Mouse (Mus musculus) hindbrain, embryonic 13.5 days (tissue): ENCODE results near the gene Bcl7c. TPM values are rescaled to one million over a fixed set of nuclear protein-coding genes. Genes with fewer than 3 reads are reported as not detected.

ENCODE experiments used
- ATAC-seq: fragments of 200-750 bp; cut with Nextera tagmentation; 2 replicates; pipeline ENCODE4 v1.8.0; 2017; ENCODE audit warnings: moderate TSS enrichment; ENCODE audit not compliant: low FRiP score
- H3K27ac ChIP-seq: fragments of 300-500 bp; sonication (generic); 2 replicates; pipeline ENCODE4 v1.5.1; 2015; ENCODE audit warnings: inconsistent platforms, mild to moderate bottlenecking, moderate library complexity
- H3K27me3 ChIP-seq: fragments of 300-500 bp; sonication (generic); 2 replicates; pipeline ENCODE4 v1.6.1; 2015; ENCODE audit warnings: mild to moderate bottlenecking, inconsistent platforms
- H3K36me3 ChIP-seq: fragments of 300-500 bp; sonication (generic); 2 replicates; pipeline ENCODE4 v1.6.1; 2015; ENCODE audit warnings: mild to moderate bottlenecking, inconsistent platforms
- H3K4me1 ChIP-seq: fragments of 300-500 bp; sonication (generic); replicated peaks from 2 replicates; pipeline ENCODE4 v1.6.1; 2015; ENCODE audit warnings: inconsistent platforms
- H3K4me2 ChIP-seq: fragments of 300-500 bp; sonication (generic); 2 replicates; pipeline ENCODE4 v1.6.1; 2015; ENCODE audit warnings: inconsistent platforms, mild to moderate bottlenecking, moderate library complexity
- H3K4me3 ChIP-seq: fragments of 300-500 bp; sonication (generic); 2 replicates; pipeline ENCODE4 v1.5.1; 2015; ENCODE audit warnings: mild to moderate bottlenecking, inconsistent platforms
- H3K9ac ChIP-seq: fragments of 300-500 bp; sonication (generic); 2 replicates; pipeline ENCODE4 v1.6.1; 2015; ENCODE audit warnings: mild to moderate bottlenecking, inconsistent platforms
- H3K9me3 ChIP-seq: fragments of 300-500 bp; sonication (generic); 2 replicates; pipeline ENCODE4 v1.6.1; 2016; ENCODE audit warnings: inconsistent platforms
- WGBS: fragments of 180-500 bp; shearing (Covaris S2); methylation state at CpG from one replicate; pipeline ENCODE4 v1.1.7; 2015; 5-methylcytosine and 5-hydroxymethylcytosine counted together
- microRNA counts: library from miRNA; unstranded; fragments of <30 nt; microRNA quantifications from one replicate; lab custom pipeline; 2016
- microRNA-seq: library from miRNA; unstranded; fragments of <30 nt; microRNA quantifications from one replicate; pipeline ENCODE4, GENCODE M21; 2016
- polyA plus RNA-seq: library from polyadenylated mRNA; unstranded; fragments of >200 nt; fragmentation: Nextera tagmentation; extraction: Ambion mirVana; gene quantifications from 2 replicates; pipeline ENCODE4 v1.2.1, GENCODE M21; 2015

The Bcl7c gene
- polyA plus RNA-seq, 1 experiment from 2014 or later = 47.0 TPM

DNA sequence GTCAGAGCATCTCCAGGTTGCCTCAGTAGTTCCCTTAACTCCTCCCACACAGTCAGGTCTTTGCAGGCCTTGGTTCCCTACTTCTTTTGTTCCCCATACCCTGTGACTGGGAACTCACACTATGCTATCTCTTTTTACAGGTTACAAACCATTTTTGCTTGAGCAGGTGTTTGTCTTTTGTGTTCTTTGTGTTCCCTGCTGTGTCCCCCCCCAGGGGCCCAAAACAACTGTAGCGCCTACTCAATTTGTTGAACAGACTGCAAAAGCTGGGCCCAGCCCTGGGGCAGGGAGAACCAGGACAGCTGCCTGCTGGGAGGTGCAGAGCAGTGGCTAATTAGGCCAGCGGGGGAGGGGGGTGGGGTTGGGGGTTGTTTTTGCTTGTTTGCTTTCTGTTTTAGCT lies 90.8 kb downstream of the Bcl7c start:
- 27% methylated on average over 2 of the region's 2 CpGs for WGBS
- Histone ChIP-seq H3K9ac (no peak overlapping the region), H3K4me3 (no peak overlapping the region), H3K4me2 (no peak overlapping the region), H3K36me3 (no peaks in the 10 kb centered on the region), H3K9me3 (no peaks in the 10 kb centered on the region), H3K27ac (0 out of 2 replicates have a peak overlapping the region, but pooled peaks have one; percentile 30), H3K27me3 (no peaks in the 10 kb centered on the region), H3K4me1 (peaks cover 37% of the 10 kb centered on the region)
- ATAC-seq = no peak

- Histone ChIP-seq H3K27me3 (no peaks in the 10 kb centered on the region), H3K4me2 (peak overlapping the region; percentile 82), H3K9me3 (no peaks in the 10 kb centered on the region), H3K4me3 (no peak overlapping the region), H3K9ac (no peak overlapping the region), H3K4me1 (peaks cover 37% of the 10 kb centered on the region), H3K36me3 (peaks cover 9% of the 10 kb centered on the region), H3K27ac (no peak overlapping the region)
- WGBS = 74% methylated on average over 1 of the region's 1 CpGs
- ATAC-seq = no peak
These were observed 91.9 kb downstream of the Bcl7c start for GRCm38 (mm10) chr7:127616881-127617280.

DNA sequence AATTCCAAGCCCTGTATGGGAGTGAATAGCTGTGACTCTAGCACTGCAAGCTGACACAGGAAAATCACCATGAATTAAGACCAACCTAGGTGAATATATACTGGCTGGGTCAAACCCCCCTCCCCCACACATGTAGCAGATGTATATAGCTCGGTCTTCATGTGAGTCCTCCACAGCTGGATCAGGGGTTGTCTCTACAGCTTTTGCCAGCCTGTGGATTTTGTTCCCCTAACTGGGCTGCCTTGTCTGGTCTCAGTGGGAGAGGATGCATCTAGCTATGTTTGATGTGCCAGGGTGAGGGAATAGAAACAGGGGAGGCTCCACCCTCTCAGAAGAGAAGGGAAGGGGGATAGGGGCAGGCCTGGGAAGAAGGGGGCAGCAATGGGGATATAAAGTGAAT lies 92.4 kb downstream of the Bcl7c start:
- H3K27me3 ChIP-seq = no peaks in the 10 kb centered on the region
- H3K4me2 ChIP-seq = peak overlapping the region; percentile 82
- peak overlapping the region; percentile 99 for H3K4me3 ChIP-seq
- peak overlapping the region; percentile 68 for H3K9ac ChIP-seq
- H3K36me3 ChIP-seq = peaks cover 15% of the 10 kb centered on the region
- no peak overlapping the region for H3K27ac ChIP-seq
- ATAC-seq = no peak
- H3K9me3 ChIP-seq = no peaks in the 10 kb centered on the region
- H3K4me1 ChIP-seq = peaks cover 37% of the 10 kb centered on the region
- WGBS = 55% methylated on average over 1 of the region's 1 CpGs

DNA sequence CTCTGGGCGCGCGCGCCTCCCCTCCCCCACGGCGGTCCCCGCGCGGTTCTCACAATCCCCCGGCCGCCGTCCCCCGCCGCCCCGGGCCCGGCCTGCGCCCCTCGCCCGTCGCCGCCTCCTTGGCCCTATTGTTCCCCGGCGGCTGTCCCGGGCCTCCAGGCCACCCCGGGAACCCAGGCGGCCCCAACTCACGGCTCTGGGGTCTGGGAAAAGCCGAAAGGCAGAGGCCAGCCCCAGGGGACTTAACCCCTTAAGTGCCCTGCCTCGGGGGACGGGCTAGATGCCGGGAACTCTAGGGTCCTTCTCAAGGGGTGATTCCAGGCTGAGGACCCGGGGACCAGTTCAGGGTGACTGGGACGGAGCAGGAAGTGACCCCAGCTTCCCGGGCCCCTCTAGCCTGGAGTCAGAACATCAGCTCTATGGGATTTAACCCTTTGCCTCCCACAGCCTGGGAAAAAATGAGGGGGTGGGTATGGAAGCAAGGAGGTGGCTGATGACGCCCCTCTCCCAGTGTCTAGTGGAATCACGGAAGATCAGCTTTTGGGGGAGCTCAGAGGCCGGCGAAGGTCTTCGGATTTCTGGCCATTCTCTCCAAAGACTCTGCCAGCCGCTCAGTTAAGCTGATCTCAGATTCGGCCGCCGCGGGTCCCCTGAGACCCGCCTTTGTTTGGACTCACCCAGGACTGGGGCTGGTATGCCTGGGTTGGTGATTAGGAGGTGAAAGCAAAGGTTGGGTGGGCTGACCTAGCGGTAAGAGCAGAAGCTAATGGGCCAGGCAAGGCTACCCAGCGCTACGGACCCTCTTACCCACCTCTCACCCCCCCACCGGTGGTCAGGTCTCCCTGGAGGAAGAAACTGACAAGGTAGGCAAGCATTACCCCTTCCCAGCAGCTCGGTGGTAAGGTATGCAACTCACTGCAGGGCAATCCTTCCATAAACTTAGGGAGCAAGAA lies 93.6 kb downstream of the Bcl7c start, which contains the start of gene Zfp629:
Gene Zfp629, minus strand, starts transcription at position 907 of the 953 bp plus-strand sequence.
- Histone ChIP-seq H3K27me3 (no peaks in the 10 kb centered on the region), H3K4me1 (peaks cover 37% of the 10 kb centered on the region), H3K9me3 (no peaks in the 10 kb centered on the region), H3K27ac (peak within 1 kb of the TSS; percentile 94), H3K9ac (peak within 1 kb of the TSS; percentile 95), H3K36me3 (peaks cover 26% of the 10 kb centered on the region), H3K4me2 (peak within 1 kb of the TSS; percentile 82), H3K4me3 (peak within 1 kb of the TSS; percentile 99)
- WGBS = 0% methylated on average over 39 of the region's 50 CpGs
- peak; percentile 92 for ATAC-seq

DNA sequence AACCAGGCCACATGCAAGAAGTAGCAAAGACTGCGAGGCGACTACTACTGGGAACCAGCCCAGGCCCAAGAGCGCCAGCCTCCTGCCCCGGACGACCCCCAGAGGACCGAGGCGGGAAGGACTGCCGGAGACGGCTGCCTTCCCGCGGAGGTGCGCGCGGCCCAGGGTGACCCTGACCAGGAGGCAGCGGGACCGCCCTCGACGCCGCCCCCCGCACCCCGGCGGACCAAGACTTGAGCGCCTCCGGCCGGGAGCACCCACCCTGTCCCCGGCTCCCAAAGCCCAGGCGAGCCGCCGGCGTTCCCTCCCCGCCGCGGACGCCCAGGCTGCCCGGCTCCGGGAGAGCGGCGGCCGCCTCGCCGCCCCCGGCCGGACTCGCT lies 94.2 kb downstream of the Bcl7c start:
- H3K9ac ChIP-seq = peak overlapping the region; percentile 95
- peak; percentile 33 for ATAC-seq
- 0% methylated on average over 21 of the region's 44 CpGs for WGBS

GRCm38 (mm10) chr7:127614091-127614490 lies 94.6 kb downstream of the Bcl7c start:
- peak overlapping the region; percentile 99 for H3K4me3 ChIP-seq
- H3K36me3 ChIP-seq = peaks cover 37% of the 10 kb centered on the region
- H3K27me3 ChIP-seq = no peaks in the 10 kb centered on the region
- H3K4me1 ChIP-seq = peaks cover 37% of the 10 kb centered on the region
- peak overlapping the region; percentile 95 for H3K9ac ChIP-seq
- 20% methylated on average over 8 of the region's 8 CpGs for WGBS
- no peak for ATAC-seq
- H3K27ac ChIP-seq = no peak overlapping the region
- H3K9me3 ChIP-seq = no peaks in the 10 kb centered on the region
- H3K4me2 ChIP-seq = peak overlapping the region; percentile 82

More for the DNA sequence above, 94.2 kb downstream of the Bcl7c start:
- peaks cover 33% of the 10 kb centered on the region for H3K36me3 ChIP-seq
- peaks cover 37% of the 10 kb centered on the region for H3K4me1 ChIP-seq
- peak overlapping the region; percentile 82 for H3K4me2 ChIP-seq
- no peaks in the 10 kb centered on the region for H3K27me3 ChIP-seq
- H3K27ac ChIP-seq = peak overlapping the region; percentile 94
- no peaks in the 10 kb centered on the region for H3K9me3 ChIP-seq
- peak overlapping the region; percentile 99 for H3K4me3 ChIP-seq

- 88% methylated on average over 8 of the region's 8 CpGs for WGBS
These were observed 95.2 kb downstream of the Bcl7c start for GRCm38 (mm10) chr7:127613501-127613900.

DNA sequence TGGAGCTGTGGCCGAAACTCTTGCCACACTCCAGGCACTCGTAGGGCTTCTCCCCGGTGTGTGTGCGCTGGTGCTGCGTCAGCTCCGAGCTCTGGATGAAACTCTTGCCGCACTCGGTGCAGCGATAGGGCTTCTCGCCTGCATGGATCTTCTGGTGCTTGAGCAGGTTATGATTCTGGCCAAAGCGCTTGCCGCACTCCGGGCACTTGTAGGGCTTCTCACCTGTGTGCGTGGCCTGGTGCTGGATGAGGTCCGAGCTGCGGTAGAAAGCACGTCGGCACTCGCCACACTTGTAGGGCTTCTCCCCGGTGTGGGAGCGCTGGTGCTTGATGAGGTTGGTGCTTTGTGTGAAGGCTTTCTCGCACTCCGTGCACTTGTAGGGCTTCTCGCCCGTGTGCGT lies 97.2 kb downstream of the Bcl7c start:
- ATAC-seq = no peak
- Histone ChIP-seq H3K27ac (no peak overlapping the region), H3K4me1 (peaks cover 23% of the 10 kb centered on the region), H3K4me3 (no peak overlapping the region), H3K9ac (no peak overlapping the region), H3K36me3 (peaks cover 62% of the 10 kb centered on the region), H3K9me3 (no peaks in the 10 kb centered on the region), H3K27me3 (no peaks in the 10 kb centered on the region), H3K4me2 (no peak overlapping the region)
- WGBS = 97% methylated on average over 26 of the region's 26 CpGs

More at GRCm38 (mm10) chr7:127613501-127613900, 95.2 kb downstream of the Bcl7c start:
- peaks cover 37% of the 10 kb centered on the region for H3K4me1 ChIP-seq
- peaks cover 43% of the 10 kb centered on the region for H3K36me3 ChIP-seq
- H3K4me2 ChIP-seq = peak overlapping the region; percentile 82
- peak overlapping the region; percentile 99 for H3K4me3 ChIP-seq
- no peaks in the 10 kb centered on the region for H3K27me3 ChIP-seq
- H3K9ac ChIP-seq = peak overlapping the region; percentile 95
- H3K27ac ChIP-seq = no peak overlapping the region
- H3K9me3 ChIP-seq = no peaks in the 10 kb centered on the region
- ATAC-seq = no peak

MicroRNAs within 50 kb of the gene (microRNA counts, 519-probe panel; counts per million panel counts)
- 51.3 counts per million for microRNA mmu-miR-762 (lab: Ali Mortazavi, UCI)

Small RNA genes lying within 50 kb of the gene (microRNA-seq; reads per million reads assigned to microRNA genes)
- not detected for gene Mir762

Other genes starting within 250 kb of the Bcl7c start
- gene Prr14, start 249.3 kb downstream of the Bcl7c start, polyA plus RNA-seq = 40.5 and 44.0 TPM in 2 replicates
- 10.8 and 13.7 TPM in 2 replicates for gene Fbrs, start 229.7 kb downstream of the Bcl7c start, polyA plus RNA-seq
- 51.3 and 53.7 TPM in 2 replicates for gene Srcap, start 196.9 kb downstream of the Bcl7c start, polyA plus RNA-seq
- gene Gm42715, start 189.3 kb downstream of the Bcl7c start, polyA plus RNA-seq = 17.6 and 19.0 TPM in 2 replicates
- 6.6 and 8.2 TPM in 2 replicates for gene Tmem265, start 147.5 kb downstream of the Bcl7c start, polyA plus RNA-seq
- gene Phkg2, start 135.6 kb downstream of the Bcl7c start, polyA plus RNA-seq = 55.1 and 60.5 TPM in 2 replicates
- gene Ccdc189, start 120.3 kb downstream of the Bcl7c start, polyA plus RNA-seq = 10.7 and 13.0 TPM in 2 replicates
- 49.9 and 50.5 TPM in 2 replicates for gene Rnf40, start 120.2 kb downstream of the Bcl7c start, polyA plus RNA-seq
- gene Zfp629, start 93.1 kb downstream of the Bcl7c start, polyA plus RNA-seq = 22.2 and 25.0 TPM in 2 replicates
- 2.8 and 3.3 TPM in 2 replicates for gene Ctf1, start 3.8 kb upstream of the Bcl7c start, polyA plus RNA-seq
- 0.18 TPM in 1 of 2 replicates, not detected in the other for gene Ctf2, start 23.2 kb upstream of the Bcl7c start, polyA plus RNA-seq
- gene Fbxl19, start 35.6 kb upstream of the Bcl7c start, polyA plus RNA-seq = 9.0 and 9.3 TPM in 2 replicates
- gene Orai3, start 60.9 kb upstream of the Bcl7c start, polyA plus RNA-seq = 8.0 and 9.1 TPM in 2 replicates
- gene Setd1a, start 67.7 kb upstream of the Bcl7c start, polyA plus RNA-seq = 17.8 and 20.9 TPM in 2 replicates
- gene Gm49388, start 76.7 kb upstream of the Bcl7c start, polyA plus RNA-seq = not detected in 2 replicates
- 9.6 TPM in 2 replicates for gene Hsd3b7, start 91.7 kb upstream of the Bcl7c start, polyA plus RNA-seq
- 22.2 and 24.3 TPM in 2 replicates for gene Stx4a, start 115.4 kb upstream of the Bcl7c start, polyA plus RNA-seq
- gene Stx1b, start 115.6 kb upstream of the Bcl7c start, polyA plus RNA-seq = 38.7 and 40.9 TPM in 2 replicates
- gene Zfp646, start 167.3 kb upstream of the Bcl7c start, polyA plus RNA-seq = 11.0 TPM in 2 replicates
- gene Zfp668, start 167.9 kb upstream of the Bcl7c start, polyA plus RNA-seq = 37.9 and 39.3 TPM in 2 replicates
- gene Prss53, start 182.0 kb upstream of the Bcl7c start, polyA plus RNA-seq = 0.58 and 0.82 TPM in 2 replicates
- gene Gm21974, start 186.5 kb upstream of the Bcl7c start, polyA plus RNA-seq = 0.61 TPM in 1 of 2 replicates, not detected in the other
- 67.6 and 71.1 TPM in 2 replicates for gene Vkorc1, start 186.7 kb upstream of the Bcl7c start, polyA plus RNA-seq
- gene Bckdk, start 195.1 kb upstream of the Bcl7c start, polyA plus RNA-seq = 59.7 and 66.8 TPM in 2 replicates
- 47.1 and 50.9 TPM in 2 replicates for gene Kat8, start 203.6 kb upstream of the Bcl7c start, polyA plus RNA-seq
- 0.26 and 0.30 TPM in 2 replicates for gene Prss8, start 221.2 kb upstream of the Bcl7c start, polyA plus RNA-seq
- 11.8 and 13.3 TPM in 2 replicates for gene Prss36, start 237.8 kb upstream of the Bcl7c start, polyA plus RNA-seq